Mouse (Mus musculus) spleen, postnatal 10 days (tissue): ENCODE results near the gene Plekhg1.

Experiments
- DNase-seq, 2 experiments: peaks; one replicate each; pipeline ENCODE4 v3.0.0; 2021 to 2022; ENCODE audit warnings: low spot score in 2 of 2

The Plekhg1 gene

DNA sequence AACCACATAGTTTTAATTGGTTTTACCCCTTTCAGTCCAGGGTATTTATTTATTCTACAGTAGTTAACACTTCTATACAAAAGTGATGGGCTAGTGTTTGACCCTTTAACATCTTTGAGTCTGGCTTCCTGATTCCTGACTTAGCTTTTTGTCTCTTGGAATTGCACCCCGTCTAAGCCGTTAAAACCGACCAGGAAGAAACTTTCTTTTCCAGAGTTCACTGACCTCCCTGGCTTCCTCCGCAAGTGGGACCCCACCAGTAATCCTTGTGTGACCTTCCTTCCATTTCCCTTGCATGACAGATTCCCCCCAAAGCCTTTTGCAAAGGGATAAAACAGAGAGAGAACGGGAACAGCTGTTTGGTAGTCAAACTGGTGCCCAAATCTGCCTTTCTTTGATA is 1.6 kb downstream of the Plekhg1 start:
- no peak for DNase-seq

DNA sequence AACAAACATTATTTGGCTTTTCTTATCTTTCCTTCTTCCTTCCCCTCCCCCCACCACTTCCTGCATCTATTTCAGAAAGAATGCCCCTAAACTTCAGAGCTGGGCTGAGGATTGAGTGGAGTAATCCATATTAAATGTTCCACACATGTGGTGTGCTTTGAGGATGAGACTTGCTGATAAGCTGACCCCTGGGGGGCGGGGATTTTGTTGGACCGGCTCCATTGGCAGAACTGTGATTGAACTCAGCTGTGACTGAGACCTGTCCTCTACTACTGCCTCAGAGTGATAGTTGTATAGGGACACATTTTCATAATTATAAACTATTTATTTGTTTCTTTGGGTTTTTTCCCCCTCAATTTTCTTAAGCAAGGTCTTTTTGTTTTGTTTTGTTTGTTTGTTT is 2.9 kb downstream of the Plekhg1 start:
- DNase-seq = no peak

DNA sequence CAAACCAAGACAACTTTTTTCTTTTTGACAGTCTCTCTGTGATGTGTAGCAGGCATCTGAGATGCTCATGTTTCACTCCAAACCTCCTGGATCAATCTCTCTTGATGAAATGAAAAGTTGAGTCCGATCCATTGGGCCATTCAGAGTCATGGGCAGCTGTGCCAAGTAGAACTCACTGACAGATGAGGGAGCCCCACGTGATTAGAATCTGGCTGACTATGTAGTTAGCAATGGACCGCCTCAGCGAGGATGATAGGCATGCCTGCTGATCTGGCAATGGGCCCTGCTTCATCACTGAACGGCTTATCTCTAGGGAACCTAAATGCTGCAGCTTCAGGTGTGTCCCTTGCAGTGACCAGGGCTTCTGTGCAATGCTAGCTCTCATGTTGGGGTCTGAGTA is 3.7 kb downstream of the Plekhg1 start:
- no peak for DNase-seq

DNA sequence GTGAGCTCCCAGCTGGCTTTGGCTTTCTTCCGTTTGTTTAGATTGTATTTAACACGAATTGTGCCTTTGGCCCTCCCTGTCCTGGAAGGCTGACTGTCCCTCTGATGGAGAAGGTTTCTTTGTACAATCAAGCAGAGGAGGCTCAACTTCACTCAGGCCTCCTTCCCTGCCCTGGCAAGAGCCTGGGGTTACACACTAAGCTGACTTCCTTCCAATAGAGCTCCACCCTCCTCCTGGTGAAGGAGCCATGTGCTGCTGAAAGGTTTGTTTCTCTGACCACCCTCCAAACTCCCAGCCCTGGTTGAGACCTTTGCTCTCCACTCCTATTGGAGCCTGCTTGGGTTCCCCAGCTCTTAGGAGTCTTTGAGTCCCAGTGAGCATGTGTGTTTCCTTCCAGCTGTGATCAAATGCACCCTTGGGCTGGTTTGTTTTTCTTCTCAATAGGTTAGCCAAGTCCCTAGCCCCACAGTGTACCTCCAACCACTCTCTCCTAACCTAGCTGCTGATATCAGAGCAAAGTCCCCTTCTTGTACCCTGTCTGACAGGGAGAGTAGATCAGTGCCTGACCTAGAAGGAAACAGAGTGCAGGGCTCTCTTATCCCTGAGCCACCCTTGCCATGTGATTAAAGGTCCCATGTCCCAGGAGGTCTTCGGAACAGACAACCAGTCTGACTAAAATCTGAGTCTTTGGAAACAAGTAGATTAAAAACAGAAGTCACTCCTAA is 6.8 kb downstream of the Plekhg1 start:
- DNase-seq = no peak

DNA sequence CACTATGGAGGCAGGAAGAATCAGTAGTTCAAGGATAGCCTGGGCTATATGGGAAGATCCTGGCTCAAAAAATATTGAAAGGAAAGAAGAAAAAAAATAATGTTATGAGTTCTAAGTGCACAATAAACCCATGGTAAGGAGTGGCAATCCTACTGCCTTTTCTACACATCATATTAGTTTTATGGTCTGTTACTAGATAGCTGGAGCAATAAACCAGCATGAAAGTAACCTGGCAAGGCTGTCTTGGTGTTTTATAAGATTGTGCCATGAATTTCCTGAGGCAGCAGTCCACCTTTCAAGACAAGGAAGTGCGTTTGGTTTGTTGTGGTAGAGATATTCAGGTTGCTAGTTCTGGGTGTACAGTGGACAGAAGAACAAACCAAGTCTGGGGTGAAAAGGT is 9.4 kb downstream of the Plekhg1 start:
- DNase-seq = no peak

DNA sequence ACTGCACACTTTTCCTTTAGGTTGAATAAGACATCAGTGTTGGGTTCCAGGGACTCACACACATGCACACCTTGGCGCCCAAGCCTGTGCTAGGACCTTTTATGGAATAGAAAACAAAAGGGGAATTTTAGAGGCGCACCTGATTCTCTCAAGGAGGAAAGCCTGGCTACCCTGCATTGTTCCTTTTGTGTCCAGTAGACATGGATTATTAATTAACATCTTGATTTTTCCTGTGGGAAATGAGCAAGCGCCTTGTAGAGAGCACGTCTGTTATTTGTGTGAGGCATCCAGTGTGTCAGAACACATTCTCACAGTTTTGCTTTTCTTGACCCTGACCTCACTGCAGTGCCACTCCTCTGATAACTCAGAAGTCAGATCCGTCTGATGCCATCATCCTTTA is 21.8 kb downstream of the Plekhg1 start:
- no peak for DNase-seq

DNA sequence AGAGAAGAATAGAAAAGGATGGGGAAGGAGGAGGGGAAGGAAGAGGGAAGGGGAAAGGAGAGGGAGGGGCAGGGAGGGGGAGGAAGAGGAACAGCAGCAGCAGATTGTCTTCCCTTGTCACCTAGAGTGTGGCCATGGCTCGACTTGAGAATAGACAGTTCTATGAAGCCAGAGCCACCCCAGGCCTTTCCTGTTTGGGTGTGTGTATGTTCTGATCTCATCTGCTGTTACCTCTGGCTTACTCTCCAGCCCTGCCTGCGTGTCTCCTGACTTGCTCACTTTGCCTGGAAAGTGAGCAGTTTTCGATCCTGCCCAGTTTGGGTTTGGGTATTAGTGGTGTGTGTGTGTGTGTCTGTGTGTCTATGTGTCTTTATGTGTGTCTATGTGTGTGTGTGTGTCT is 23.0 kb downstream of the Plekhg1 start:
- DNase-seq = no peak

DNA sequence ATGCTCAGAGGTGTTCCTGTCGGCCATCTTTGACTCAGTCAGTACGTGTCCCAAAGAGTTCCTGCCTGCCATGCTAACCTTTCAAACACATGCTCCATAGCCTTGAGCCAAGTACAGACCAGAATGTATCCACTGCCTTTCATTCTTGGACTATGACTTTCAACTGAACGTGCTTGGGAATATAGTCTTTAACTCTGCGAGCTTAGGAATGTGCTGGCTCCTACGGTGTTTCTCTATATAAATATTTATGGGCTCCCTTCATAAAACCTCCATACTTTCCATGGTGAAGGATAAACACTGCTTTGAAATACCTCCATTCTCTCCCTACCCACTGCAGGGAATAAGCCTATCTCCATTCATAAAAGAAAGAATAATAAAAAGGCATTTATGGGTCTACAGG is 29.0 kb downstream of the Plekhg1 start:
- DNase-seq = no peak

DNA sequence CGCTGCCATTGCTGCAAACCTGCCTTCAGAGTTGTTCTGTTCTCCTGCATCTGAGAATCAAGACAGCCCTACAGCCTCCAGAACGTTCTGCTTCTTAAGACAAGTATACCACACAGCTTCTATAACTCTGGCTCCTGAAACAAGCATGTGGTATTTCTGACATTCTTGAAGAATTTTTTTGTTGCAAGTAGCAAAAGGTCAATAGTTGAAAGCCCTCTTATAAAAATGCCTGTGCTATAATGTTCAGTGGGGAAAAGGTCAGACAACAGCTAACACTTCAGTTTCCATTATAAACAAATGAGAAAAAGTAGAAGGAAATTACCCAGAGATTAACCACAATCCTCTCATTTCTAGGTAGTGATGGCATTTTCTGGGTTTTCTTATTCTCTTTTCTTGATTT is 34.2 kb downstream of the Plekhg1 start:
- no peak for DNase-seq

DNA sequence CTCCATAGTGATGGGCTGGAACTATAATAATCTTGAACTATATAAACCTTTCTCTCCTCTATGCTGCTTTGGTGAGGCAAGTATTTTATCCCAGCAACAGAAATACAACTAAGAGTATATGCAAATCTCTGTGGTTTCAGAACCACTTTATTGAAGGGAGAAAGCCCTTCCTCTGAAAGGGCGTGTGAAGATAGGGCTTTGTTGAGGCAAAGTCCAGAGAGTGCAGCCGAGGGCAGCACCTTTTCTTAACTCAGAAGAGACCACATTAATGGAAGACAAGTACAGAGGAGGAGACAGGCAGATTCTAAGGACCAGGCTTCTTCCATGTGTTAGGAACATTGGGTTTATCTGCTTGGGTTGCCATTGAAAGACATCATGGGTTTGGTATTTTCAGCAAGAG is 36.6 kb downstream of the Plekhg1 start:
- DNase-seq = no peak

DNA sequence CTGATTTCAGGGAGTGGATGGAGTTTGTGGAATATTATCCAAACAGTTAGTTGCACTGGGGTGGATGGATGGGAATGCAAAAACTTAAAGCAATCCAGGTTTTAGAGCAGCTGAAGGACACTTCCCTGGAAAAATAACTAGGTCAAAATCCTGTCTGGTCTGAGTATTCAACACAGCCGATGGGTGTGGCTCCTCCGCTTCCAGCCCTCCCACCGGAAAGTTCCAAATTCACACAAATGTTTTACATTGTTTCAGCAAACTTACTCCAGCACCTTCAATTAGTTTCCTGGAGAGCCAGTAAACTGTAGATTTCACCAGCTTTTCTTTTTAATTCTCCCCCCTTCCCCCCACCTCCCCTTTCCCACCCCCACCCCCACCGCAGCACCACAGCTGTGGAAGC is 45.2 kb downstream of the Plekhg1 start:
- DNase-seq = no peak

DNA sequence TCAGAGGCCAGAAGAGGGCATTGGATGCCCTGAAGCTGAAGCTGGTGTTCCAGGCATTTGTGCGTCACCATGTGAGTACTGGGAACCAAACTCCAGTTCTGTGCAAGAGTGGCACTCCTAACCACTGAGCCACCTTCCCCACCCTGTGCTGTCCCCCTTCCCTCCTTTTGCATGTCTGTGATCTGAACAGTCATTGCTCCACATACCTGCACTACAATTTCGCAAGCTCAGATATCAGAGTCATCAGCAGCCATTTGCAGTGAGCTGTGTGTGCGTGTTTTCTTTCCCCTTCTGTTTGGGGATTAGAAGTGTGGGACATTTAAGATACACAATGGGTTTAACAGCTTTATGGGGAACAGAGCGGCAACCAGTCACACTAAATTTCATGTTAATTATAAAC is 46.4 kb downstream of the Plekhg1 start:
- no peak for DNase-seq

DNA sequence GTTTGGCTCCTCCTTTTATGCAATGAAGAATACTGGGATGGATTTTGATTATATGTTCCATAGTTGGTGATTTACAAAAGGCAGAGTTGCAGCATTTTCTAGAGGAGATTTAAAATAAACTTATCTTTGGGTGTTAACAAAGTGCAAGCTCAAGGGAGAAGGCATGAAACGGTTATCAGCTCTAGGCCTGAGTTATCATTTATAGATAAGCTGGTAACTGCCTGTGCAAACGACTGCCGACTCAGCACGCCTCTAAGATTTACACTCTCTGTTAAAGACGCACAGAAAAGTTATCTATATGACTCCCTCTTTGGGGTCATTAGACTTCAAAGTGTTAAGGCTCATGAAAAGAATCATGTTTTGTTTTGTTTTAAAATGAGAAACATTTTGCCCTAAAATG is 46.8 kb downstream of the Plekhg1 start:
- DNase-seq = no peak

DNA sequence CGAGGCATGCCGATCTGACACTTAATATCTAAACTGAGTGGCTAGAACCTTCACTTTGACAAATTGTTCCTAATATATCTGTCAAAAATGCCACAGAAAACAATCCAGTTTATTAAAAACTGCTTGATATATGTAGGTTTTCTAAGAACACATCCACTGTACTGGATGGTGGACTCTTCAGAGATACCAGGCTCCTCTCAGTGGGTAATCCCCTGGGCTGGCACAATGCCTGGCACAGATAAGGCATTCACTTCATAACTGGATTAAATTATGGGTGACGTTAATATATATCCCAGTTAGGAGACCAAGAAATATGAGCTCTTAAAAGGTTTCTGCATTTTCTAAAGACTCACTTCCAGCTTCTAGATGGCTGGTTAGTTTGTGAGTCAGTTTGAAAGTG is 53.7 kb downstream of the Plekhg1 start:
- no peak for DNase-seq

DNA sequence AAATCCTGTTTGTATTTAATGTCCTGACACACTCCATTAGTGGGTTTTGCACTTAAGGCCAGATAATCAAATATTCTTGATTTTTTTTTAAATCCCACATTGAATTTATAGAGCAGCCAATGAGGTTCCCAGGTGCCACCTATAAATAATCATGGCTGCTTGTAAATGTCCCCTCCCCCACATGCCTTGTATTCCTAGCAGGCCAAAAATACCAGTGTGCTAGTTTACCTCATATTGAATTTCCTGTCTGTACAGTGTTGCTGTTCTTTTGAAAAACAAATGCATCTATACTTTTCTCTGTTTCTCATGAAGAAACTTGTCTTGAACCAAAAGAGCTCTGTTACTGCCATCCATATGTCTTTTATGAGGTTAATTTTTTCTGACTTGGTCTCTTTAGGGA is 59.3 kb downstream of the Plekhg1 start:
- no peak for DNase-seq

DNA sequence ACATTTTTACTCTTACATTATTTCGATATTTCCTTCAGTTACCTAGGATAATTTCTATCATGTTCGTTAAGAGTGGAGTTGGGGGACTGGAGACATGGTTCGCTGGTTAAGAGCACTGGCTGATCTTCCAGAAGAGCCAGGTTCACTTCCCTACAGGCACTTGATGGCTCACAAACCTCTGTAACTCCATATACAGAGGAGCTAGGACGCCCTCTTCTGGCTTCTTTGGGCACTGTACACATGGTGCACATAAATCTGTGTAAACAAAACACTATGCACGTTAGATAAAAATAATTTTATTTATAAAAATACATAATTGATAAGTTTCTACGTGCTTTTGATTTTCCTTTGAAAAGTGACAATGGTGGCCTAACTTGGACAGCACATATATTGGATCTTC is 61.1 kb downstream of the Plekhg1 start:
- no peak for DNase-seq

DNA sequence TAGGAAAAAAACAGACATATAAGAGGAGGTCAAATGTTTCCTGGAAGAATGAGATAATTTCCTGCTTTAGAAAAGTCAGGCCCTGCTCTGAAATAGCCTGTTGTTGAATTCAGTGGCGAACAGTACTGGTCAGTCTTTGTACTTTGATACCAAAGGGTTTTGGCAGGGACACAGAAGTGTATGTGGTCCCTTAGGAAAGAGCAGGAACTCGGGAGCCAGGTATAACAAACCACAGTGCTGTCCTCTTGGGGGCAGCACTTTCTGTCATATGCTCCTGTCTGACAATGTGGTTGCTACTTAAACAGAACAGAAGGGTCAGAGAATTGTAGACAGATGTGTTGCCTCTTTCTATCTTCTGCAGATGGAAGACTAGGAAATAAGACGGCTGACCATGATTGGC is 65.2 kb downstream of the Plekhg1 start:
- no peak for DNase-seq

DNA sequence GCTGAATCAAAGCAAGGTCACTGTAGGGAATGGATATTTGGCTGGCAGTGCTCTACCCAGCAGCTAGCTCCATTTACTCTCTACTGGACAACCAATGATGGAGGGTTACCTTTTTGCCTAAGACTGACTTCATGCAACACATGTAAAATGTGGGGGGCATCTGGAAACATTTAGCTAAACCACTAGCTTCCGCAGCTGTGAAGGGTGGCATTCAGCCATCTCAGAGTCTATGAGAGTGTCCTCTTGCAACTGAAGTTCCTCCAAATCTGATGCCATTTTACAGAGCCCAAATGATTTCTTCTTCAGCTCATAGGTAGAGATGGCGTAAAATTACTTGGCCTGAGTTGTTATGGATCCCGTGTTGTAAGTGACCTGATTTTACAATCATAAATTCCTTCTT is 67.8 kb downstream of the Plekhg1 start:
- DNase-seq = no peak

DNA sequence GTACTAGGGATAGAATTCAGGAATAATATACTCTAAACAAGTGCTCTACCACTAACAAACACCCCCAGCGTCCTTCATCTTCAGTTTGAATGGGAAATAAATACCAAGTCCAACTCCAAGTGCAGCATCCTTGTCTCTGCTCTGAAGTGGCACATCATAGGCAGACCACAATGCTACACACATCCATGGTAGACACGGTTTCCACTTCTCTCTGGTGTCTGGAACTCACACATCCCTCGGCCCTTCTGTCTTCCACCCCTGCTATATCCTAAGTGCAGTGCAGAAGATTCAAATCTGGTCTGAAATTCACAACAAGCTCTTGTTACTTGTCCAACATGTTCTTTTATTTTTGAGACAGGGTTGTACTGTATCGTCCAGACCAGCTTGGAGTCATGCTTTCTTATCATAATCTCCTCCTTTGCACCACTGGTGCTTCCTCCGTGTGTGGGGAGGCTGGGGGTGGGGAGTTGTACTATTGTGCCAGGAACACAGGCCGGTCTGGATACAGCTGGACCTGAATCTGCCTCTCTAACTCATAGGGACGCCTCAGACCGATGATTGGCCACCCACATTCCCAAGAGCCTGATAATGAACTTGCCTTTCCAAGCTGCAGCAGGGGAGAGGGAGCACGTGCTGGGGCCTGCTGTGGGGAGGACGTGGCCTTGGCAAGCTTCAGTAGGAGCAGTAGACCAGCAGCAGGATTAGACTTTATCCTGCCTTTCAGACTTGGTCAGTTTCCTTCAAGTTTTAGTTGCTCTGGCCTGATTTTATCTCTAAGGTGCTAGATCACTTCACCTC is 70.5 kb downstream of the Plekhg1 start:
- no peak for DNase-seq

DNA sequence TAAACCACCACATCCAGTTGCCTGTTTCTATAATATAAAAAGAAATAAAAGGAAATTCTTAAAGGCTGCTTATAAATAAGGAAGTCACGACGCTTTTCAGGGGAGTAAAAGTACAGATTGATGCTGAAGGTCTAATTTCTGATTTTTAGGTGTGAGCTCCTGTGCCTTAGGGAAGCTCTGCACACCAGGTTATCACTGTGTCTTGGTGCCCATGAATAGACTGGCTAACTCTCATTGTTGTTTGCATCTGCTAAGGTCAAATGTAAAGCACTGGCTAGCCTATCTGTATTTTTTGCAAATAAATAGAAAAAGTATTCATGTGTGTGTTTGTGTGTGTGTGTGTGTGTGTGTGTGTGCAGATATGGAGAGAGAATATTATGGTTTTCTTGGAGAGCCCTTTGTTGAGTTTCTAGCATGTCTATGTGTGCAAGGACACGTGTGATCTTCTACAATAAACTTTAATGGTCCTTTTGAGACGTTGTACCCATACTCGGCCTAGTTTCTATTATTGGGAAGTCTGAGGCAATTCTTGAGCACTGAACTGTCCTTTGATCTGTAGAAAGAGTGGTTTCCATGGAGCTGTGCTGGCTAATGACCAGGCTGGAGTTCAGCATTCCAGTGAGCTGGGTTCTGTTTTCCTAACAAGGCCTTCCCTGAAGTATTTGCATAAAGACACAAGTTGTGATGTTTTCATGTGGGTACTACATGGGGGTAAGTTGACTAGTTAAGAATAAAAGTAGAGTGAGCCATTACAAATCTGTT is 79.0 kb downstream of the Plekhg1 start:
- no peak for DNase-seq

DNA sequence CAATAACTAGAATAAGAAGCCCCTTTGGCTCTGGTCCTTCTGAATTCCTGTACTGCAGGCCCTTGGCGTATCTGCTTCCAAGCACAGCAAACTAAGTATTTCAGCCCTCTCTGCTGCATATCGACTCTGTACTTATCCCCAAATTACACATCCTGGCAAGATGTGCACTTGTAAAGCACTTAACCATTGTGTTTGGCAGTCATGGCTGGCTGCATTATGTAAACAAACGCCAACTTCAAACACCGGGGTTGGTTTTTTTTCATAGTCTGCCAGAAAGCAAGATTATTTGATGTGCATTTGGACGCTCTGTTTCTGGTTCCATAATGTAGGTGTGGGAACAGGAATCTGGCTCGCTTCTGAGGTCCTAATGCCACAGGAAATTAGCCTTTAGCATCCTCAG is 83.7 kb downstream of the Plekhg1 start:
- DNase-seq = no peak

DNA sequence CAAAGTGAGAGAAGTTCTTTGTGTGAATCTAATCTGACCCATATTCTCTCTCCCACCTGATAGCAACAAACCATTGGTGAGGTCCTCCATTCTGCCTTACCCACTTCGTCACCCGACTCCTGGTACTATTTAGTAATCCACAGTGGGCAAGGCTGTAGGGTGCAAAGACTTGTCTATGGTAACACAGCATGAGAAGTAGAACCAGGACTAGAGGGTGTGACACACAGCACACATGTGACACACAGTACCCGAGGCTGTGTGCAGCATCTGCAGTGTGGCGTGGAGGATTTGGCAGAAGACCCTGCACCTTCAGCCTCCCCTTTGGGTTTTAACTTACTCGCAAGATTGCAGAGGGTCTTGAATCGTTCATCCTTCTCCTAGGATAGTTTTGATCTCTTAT is 85.9 kb downstream of the Plekhg1 start:
- no peak for DNase-seq

DNA sequence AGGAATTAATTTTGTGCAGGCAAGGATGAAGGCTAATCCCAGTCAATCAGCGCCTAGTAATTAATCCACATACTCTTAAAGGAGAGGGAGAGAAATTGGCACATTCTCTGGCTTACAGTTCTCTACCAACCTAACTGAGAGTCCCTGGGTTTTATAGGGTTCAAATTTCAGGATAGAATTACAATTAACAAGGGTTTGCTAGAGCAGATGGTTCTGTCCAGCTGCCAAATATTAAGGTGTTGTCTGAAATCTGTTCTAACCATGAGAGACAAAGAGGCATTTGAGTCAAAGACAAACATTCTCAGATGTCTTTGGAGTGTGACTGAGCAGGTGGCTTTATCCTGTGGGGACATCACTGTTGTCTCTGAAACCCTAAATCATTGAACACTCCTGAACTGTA is 87.2 kb downstream of the Plekhg1 start:
- no peak for DNase-seq
